Mouse (Mus musculus) neural tube, embryonic 12.5 days (tissue): ENCODE measurements around the gene Slc47a1. TPM values are rescaled to one million over a fixed set of nuclear protein-coding genes. Genes with fewer than 3 reads are reported as not detected.

ENCODE experiments used
- ATAC-seq: fragments of 200-750 bp; cut with Nextera tagmentation; 2 replicates; pipeline ENCODE4 v1.8.0; 2017; ENCODE audit warnings: low read depth, mild to moderate bottlenecking, moderate TSS enrichment, moderate library complexity; ENCODE audit not compliant: low FRiP score
- H3K27ac ChIP-seq: fragments of 300-500 bp; sonication (generic); 2 replicates; pipeline ENCODE4 v1.5.1; 2016
- H3K27me3 ChIP-seq: fragments of 300-500 bp; sonication (generic); replicated peaks from 2 replicates; pipeline ENCODE4 v1.6.1; 2016; ENCODE audit warnings: mild to moderate bottlenecking
- H3K36me3 ChIP-seq: fragments of 300-500 bp; sonication (generic); 2 replicates; pipeline ENCODE4 v1.6.1; 2016; ENCODE audit warnings: mild to moderate bottlenecking
- H3K4me1 ChIP-seq: fragments of 300-500 bp; sonication (generic); 2 replicates; pipeline ENCODE4 v1.6.1; 2016
- H3K4me2 ChIP-seq: fragments of 300-500 bp; sonication (generic); replicated peaks from 2 replicates; pipeline ENCODE4 v1.6.1; 2016; ENCODE audit warnings: mild to moderate bottlenecking
- H3K4me3 ChIP-seq: fragments of 300-500 bp; sonication (generic); 2 replicates; pipeline ENCODE4 v1.5.1; 2016
- H3K9ac ChIP-seq: fragments of 300-500 bp; sonication (generic); 2 replicates; pipeline ENCODE4 v1.6.1; 2016; ENCODE audit warnings: mild to moderate bottlenecking
- H3K9me3 ChIP-seq: fragments of 300-500 bp; sonication (generic); 2 replicates; pipeline ENCODE4 v1.6.1; 2016; ENCODE audit warnings: mild to moderate bottlenecking
- WGBS: fragments of 180-500 bp; shearing (Covaris S2); methylation state at CpG from one replicate; pipeline ENCODE4 v1.1.7; 2016; 5-methylcytosine and 5-hydroxymethylcytosine counted together
- polyA plus RNA-seq: library from polyadenylated mRNA; unstranded; fragments of >200 nt; fragmentation: Nextera tagmentation; extraction: Ambion mirVana; gene quantifications from 2 replicates; pipeline ENCODE4 v1.2.1, GENCODE M21; 2016

Slc47a1 gene
- polyA plus RNA-seq, 1 experiment from 2014 or later, result 0.06 TPM

DNA sequence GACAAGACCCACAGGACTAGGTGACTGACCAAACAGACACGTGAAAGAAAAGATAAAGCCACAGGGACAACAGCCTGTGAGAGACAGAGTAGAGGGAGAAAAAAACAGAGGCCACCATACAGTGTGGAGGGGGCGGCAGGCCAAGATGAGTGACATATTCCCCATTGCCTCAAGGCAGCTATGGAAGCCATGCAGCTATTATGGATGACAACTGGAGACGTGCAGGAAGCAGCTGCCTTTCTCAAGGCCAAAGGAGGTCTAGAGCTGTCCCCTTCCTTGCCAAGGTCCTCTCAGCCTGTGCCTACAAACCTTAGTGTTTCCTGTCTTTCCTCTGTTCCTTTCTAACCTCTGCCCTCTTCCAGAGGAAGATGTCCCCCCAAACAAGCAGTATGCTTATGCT lies 12.2 kb downstream of the Slc47a1 start:
- no peak for ATAC-seq
- Histone ChIP-seq H3K27ac (no peak overlapping the region), H3K4me2 (no peak overlapping the region), H3K27me3 (no peaks in the 10 kb centered on the region), H3K4me1 (no peaks in the 10 kb centered on the region), H3K9me3 (no peaks in the 10 kb centered on the region), H3K36me3 (no peaks in the 10 kb centered on the region), H3K9ac (no peak overlapping the region), H3K4me3 (no peak overlapping the region)
- WGBS, result 73% methylated on average over 3 of the region's 3 CpGs

DNA sequence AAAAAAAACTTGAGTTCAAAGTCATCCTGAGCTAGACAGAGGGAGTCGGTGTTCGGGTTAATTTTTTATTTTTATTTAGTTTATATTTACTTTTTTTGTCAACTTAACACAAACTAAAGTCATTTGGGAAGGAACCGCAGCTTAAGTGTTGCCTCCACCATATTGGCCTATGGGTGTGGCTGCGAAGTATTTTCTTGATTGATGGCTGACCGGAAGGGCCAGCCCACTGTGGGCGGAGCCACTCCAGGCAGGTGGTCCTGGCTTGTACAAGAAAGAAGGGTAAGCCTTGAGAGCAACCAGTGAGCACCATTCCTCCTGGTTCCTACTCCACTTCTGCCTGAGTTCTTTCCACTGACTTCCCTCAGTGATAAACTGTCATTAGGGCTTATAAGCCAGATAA lies 14.0 kb downstream of the Slc47a1 start:
- WGBS, result 90% methylated on average over 6 of the region's 6 CpGs
- no peak overlapping the region for H3K4me3 ChIP-seq
- H3K9ac ChIP-seq, result no peak overlapping the region
- H3K27ac ChIP-seq, result no peak overlapping the region
- ATAC-seq, result no peak
- no peaks in the 10 kb centered on the region for H3K4me1 ChIP-seq
- no peaks in the 10 kb centered on the region for H3K9me3 ChIP-seq
- no peaks in the 10 kb centered on the region for H3K27me3 ChIP-seq
- H3K36me3 ChIP-seq, result no peaks in the 10 kb centered on the region
- H3K4me2 ChIP-seq, result no peak overlapping the region

DNA sequence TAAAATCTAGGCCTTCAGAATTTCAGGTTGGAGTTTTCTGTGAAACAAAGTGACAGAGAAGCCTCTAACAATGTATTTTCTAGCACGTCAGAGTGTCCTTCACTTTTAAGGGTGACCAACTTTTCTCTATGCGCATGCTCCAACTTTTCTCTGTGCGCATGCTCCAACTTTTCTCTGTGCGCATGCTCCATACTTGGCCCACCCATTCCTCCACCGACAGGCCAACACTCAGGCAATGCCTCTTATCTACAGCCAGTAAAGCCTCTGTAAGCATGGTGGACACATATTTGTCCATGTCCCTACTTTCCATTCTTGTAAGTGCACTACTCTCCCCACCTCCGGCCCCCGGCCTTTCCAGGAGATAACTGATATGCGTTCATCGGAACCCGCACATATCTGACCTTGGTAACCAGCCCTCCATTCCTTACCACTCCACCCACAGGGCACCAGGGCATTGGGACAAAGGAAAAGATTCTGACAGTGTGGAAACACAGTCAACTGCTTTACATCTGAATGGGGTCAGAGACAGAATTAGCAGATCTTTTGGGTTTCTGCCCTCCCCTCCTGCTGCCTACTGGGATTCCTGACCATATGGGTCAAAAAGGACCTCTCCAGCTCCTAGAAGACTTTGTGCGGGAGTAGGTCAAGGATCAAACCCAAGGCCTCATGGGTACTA lies 16.5 kb downstream of the Slc47a1 start:
- H3K4me2 ChIP-seq, result no peak overlapping the region
- 89% methylated on average over 11 of the region's 11 CpGs for WGBS
- no peak for ATAC-seq
- H3K4me3 ChIP-seq, result no peak overlapping the region
- H3K9ac ChIP-seq, result no peak overlapping the region
- H3K27ac ChIP-seq, result no peak overlapping the region
- no peaks in the 10 kb centered on the region for H3K36me3 ChIP-seq
- H3K9me3 ChIP-seq, result no peaks in the 10 kb centered on the region
- no peaks in the 10 kb centered on the region for H3K27me3 ChIP-seq
- no peaks in the 10 kb centered on the region for H3K4me1 ChIP-seq

DNA sequence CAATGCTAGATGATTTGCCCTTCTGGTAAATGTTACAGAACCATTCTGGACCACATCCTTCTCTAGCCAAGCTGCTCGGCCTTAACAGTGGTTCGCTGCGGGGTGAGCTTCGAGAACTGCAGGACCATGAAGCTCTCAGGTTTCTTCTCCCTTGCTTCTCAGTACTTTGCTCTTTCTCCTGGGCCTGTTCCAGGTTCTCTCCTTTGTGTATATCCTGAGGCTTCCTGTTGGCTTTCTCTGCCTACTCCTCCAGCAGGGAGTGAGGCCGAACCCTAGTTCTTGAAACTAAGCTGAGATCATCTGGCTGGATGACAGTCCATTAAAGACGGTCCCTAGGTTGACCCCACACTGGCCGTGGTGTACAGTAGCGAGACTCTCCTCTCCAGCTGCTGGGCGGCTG lies 21.5 kb downstream of the Slc47a1 start:
- Histone ChIP-seq H3K36me3 (no peaks in the 10 kb centered on the region), H3K9ac (no peak overlapping the region), H3K9me3 (no peaks in the 10 kb centered on the region), H3K27me3 (no peaks in the 10 kb centered on the region), H3K4me3 (no peak overlapping the region), H3K4me1 (no peaks in the 10 kb centered on the region), H3K4me2 (no peak overlapping the region), H3K27ac (no peak overlapping the region)
- ATAC-seq, result no peak
- 86% methylated on average over 9 of the region's 9 CpGs for WGBS

DNA sequence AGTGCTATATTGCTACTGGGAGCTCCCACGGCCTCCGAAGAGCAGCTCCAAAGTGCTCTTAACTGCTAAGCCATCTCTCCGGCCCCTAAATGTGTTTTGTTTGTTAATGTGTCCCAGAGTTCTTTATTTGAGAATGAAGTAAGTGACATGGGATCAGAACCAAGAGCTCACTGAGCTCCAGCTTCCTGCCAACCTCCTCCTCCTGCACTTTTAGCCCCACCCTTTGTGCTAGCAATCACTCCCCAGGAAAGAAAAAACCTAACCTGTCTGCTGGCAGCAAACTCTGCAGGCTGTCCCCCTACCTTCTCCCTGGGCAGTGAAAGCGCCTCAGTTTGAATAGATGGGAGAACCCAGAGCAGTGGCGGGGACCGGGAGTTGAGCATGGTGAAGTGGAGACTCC lies 22.0 kb downstream of the Slc47a1 start:
- no peak overlapping the region for H3K4me3 ChIP-seq
- no peaks in the 10 kb centered on the region for H3K36me3 ChIP-seq
- no peaks in the 10 kb centered on the region for H3K4me1 ChIP-seq
- WGBS, result 82% methylated on average over 6 of the region's 6 CpGs
- H3K27me3 ChIP-seq, result no peaks in the 10 kb centered on the region
- no peak overlapping the region for H3K27ac ChIP-seq
- no peaks in the 10 kb centered on the region for H3K9me3 ChIP-seq
- no peak overlapping the region for H3K9ac ChIP-seq
- H3K4me2 ChIP-seq, result no peak overlapping the region
- no peak for ATAC-seq

DNA sequence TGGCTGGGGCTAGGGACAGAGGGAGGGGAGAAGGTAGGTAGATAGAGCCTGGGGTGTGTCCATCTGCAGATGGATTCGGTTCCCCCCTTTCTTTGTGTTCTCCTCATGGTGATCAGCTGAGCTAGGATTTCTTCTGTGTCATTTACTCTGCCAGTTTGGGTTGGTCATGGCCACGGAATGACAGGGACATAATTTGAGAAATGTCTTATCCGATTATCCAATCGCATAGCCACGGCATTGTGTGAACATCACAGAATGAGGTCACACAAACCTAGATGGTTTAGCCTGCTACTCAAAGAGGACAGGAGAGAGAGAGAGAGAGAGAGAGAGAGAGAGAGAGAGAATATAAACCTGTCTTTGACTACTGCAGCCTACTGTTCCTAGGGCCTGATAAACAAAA lies 22.8 kb downstream of the Slc47a1 start:
- Histone ChIP-seq H3K27ac (no peak overlapping the region), H3K4me3 (no peak overlapping the region), H3K36me3 (no peaks in the 10 kb centered on the region), H3K9me3 (no peaks in the 10 kb centered on the region), H3K4me1 (no peaks in the 10 kb centered on the region), H3K9ac (no peak overlapping the region), H3K27me3 (no peaks in the 10 kb centered on the region), H3K4me2 (no peak overlapping the region)
- ATAC-seq, result no peak
- 85% methylated on average over 5 of the region's 5 CpGs for WGBS

DNA sequence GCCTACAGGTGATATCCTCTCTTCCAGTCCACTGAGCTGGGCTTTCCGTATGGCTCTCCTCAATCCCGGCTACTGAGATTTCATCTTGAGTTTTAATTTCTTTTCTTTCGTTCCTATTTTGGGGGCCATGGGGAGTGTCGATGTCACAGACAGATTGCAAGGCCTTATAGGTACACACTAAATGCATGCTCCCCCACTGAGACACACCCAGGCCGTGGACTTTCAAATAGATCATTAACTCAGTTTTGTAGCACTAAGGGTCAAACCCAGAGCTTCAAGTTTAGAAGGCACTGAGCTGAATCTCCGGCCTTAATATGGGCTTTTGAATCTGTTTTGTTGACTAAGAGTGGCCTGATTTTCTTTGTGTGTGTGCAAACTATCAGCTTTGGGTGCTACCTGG lies 23.8 kb downstream of the Slc47a1 start:
- no peak for ATAC-seq
- Histone ChIP-seq H3K9me3 (no peaks in the 10 kb centered on the region), H3K27me3 (no peaks in the 10 kb centered on the region), H3K4me3 (no peak overlapping the region), H3K27ac (no peak overlapping the region), H3K4me2 (no peak overlapping the region), H3K9ac (no peak overlapping the region), H3K4me1 (no peaks in the 10 kb centered on the region), H3K36me3 (no peaks in the 10 kb centered on the region)
- 77% methylated on average over 6 of the region's 6 CpGs for WGBS

DNA sequence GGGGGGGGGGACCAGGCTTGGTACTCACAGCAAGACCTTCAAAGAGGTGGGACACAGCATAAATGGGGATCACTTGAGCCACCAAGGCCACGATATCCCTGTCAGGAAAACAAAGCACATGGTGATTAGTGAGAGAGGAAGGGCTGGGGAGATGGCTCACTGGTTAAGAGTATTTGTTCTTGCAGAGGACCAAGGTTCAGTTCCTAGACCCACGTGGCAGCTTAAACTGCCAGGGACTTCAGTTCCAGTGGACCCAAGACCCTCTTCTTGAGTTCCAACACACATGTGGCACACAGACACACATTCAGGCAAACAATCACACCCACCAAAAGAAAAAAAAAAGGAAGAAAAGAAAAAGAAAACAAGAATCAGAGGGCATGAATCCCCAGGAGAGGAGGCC lies 25.1 kb downstream of the Slc47a1 start:
- ATAC-seq, result no peak
- Histone ChIP-seq H3K9me3 (no peaks in the 10 kb centered on the region), H3K4me2 (no peak overlapping the region), H3K9ac (no peak overlapping the region), H3K36me3 (no peaks in the 10 kb centered on the region), H3K4me1 (no peaks in the 10 kb centered on the region), H3K27ac (no peak overlapping the region), H3K27me3 (no peaks in the 10 kb centered on the region), H3K4me3 (no peak overlapping the region)
- WGBS, result 59% methylated on average over 2 of the region's 2 CpGs

DNA sequence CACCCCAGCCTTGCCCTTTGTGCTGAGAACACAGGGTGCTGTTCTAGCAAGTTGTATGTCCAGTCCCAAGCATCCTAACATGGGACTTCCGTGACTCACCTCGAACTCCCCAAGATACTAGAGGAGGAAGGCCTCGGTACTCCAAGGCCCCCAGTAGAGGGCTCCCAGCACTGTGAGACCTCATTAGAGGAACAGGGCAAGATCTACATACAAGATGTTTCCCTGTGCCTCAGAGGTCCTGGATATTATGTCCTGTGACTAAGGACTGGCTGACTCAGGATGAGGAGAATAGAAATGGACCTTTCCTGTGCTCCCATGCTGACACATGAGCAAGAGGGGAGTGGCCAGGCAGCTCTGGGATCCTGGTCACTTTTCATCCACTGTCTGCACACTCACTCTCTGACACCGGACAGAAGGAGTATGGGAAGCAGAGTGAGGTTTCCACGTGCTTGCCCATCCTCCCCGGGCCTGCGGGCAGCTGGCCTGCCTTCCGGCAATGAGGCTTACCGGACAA lies 25.9 kb downstream of the Slc47a1 start:
- Histone ChIP-seq H3K9me3 (no peaks in the 10 kb centered on the region), H3K9ac (no peak overlapping the region), H3K4me3 (no peak overlapping the region), H3K36me3 (no peaks in the 10 kb centered on the region), H3K4me1 (no peaks in the 10 kb centered on the region), H3K4me2 (no peak overlapping the region), H3K27ac (no peak overlapping the region), H3K27me3 (no peaks in the 10 kb centered on the region)
- ATAC-seq, result no peak
- WGBS, result 59% methylated on average over 9 of the region's 9 CpGs

DNA sequence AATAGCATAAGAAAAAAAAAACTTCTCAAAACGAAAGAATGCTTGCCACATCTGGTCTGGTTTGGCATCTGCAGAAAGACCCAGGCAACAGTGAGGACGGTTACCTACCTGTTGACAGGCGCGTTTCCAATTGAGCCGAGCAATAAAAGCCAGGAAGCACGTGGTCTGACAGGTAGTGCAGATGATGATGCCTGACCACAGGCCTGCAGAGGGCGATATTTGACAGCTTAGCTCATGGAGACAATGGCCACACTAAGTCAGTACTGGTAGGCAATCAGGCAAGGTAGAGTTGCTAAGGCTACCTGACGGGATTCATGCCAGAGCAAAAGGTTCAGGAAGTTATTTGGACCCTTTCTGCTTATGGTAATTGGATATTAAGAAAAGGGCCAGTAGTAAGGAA lies 28.8 kb downstream of the Slc47a1 start:
- H3K27ac ChIP-seq, result no peak overlapping the region
- no peak overlapping the region for H3K4me2 ChIP-seq
- no peaks in the 10 kb centered on the region for H3K36me3 ChIP-seq
- H3K9me3 ChIP-seq, result no peaks in the 10 kb centered on the region
- no peak overlapping the region for H3K4me3 ChIP-seq
- no peak for ATAC-seq
- H3K9ac ChIP-seq, result no peak overlapping the region
- H3K4me1 ChIP-seq, result no peaks in the 10 kb centered on the region
- 12% methylated on average over 8 of the region's 8 CpGs for WGBS
- 0 out of 2 replicates have a peak, but pooled peaks cover 6% of the 10 kb centered on the region for H3K27me3 ChIP-seq

DNA sequence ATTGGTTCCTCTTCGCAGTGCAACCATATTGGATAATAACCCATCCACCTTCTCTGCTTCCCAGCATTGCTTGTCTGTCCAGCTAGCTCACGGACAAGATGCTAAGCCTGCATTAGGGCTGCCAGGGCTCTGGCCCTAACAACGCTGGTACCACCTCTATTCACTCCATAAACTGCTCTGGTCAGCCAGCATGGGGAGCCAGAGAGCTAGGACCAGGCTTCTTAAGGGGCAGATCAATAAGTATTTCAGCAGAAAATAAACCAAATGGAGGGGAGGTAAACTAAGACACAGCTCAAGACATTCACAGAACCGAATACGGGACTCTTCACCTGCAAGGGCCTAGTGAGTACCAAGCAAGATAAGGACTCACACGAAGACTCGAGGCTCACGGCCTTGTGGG lies 32.0 kb downstream of the Slc47a1 start:
- H3K4me1 ChIP-seq, result peaks cover 12% of the 10 kb centered on the region; the same call in 1 of the 2 replicates
- H3K9ac ChIP-seq, result no peak overlapping the region
- no peak overlapping the region for H3K4me2 ChIP-seq
- H3K27ac ChIP-seq, result no peak overlapping the region
- 59% methylated on average over 8 of the region's 8 CpGs for WGBS
- no peak overlapping the region for H3K4me3 ChIP-seq
- H3K27me3 ChIP-seq, result peaks cover 37% of the 10 kb centered on the region
- H3K36me3 ChIP-seq, result no peaks in the 10 kb centered on the region
- H3K9me3 ChIP-seq, result no peaks in the 10 kb centered on the region
- ATAC-seq, result no peak

DNA sequence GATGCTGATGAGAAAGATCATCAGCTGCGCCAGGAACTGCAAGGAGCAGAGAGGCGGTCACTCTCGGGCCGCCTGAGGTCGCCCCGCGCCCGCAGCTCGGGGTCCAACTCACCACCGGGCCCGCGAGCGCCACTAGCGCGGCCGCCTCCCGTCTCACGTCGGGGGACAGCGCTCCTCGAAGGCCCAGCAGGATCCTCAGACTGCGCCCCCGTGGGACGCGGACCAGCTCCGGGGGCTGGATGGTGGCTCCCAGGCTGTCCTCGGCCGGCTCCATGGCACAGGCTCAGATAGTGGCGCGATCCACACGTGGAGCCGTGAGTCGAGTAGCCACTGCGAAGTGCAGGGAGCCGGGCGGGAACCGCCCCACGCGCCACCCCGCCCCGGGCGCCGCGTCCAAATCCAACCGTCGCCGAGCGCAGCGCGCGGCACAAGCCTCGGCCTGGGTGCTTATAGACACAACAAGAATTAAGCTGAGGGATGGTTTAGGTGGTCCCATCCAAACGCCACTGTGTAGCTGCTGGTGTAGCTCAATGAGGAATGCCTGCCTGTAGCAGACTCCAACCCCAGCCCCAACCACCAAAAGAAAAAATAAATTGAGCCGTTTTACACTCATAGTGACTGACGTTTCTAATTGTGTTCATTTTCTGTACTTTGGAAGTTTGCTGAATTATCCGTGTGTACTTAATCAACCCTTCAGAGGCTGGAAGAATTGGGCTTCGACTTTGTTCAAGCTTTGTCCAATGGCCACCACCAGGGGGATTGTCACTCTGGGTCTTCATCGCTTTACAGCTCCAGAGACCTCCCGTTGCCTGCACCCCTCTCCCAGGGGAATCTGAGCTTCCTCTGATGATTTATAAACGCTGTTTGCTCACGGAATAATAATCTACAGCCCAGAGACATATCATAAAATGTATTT lies 35.4 kb downstream of the Slc47a1 start, which contains the start of gene Slc47a2:
TSS of gene Slc47a2 (minus strand) at position 356 of the 916 bp plus-strand sequence.
- Histone ChIP-seq H3K4me3 (peak within 1 kb of the TSS; percentile 33), H3K27me3 (peaks cover 38% of the 10 kb centered on the region), H3K27ac (no peak within 1 kb of the TSS), H3K36me3 (no peaks in the 10 kb centered on the region), H3K4me2 (peak within 1 kb of the TSS; percentile 69), H3K4me1 (peaks cover 12% of the 10 kb centered on the region; the same call in 1 of the 2 replicates), H3K9me3 (no peaks in the 10 kb centered on the region), H3K9ac (0 out of 2 replicates have a peak within 1 kb of the TSS, but pooled peaks have one; percentile 47)
- no peak for ATAC-seq
- WGBS, result 5% methylated on average over 61 of the region's 61 CpGs
